Mouse (Mus musculus) MEL (cell line): Measurements from ENCODE around the gene Maml2. TPM values are rescaled to one million over a fixed set of nuclear protein-coding genes. Genes with fewer than 3 reads are reported as not detected.

ENCODE experiments used
- DNase-seq: peaks from one replicate; pipeline ENCODE4 v3.0.0; 2011; ENCODE audit warnings: low read depth, low spot score
- H3K27ac ChIP-seq: 2 replicates; pipeline ENCODE4 v1.5.1; 2012; ENCODE audit warnings: low read depth, mild to moderate bottlenecking, control low read depth, low read length, moderate library complexity; ENCODE audit not compliant: control insufficient read depth
- H3K27me3 ChIP-seq, 2 experiments: fragments of 150-350 bp in 1 of 2; sonication (generic) in 1 of 2; 2 replicates each; pipeline ENCODE4 v1.6.1; 2012; ENCODE audit warnings: low read length in 2 of 2, mild to moderate bottlenecking in 2 of 2, improper control_type of control experiment in 1 of 2, moderate library complexity in 1 of 2; ENCODE audit not compliant: insufficient read depth in 2 of 2, control insufficient read depth in 1 of 2
- H3K36me3 ChIP-seq, 2 experiments: 2 replicates each; pipeline ENCODE4 v1.6.1; 2012 to 2014; ENCODE audit warnings: low read length in 2 of 2, improper control_type of control experiment in 1 of 2, inconsistent platforms in 1 of 2, mild to moderate bottlenecking in 1 of 2; ENCODE audit not compliant: insufficient read depth in 2 of 2, control insufficient read depth in 1 of 2
- H3K4me1 ChIP-seq, 2 experiments: fragments of 150-350 bp in 1 of 2; sonication (generic) in 1 of 2; 2 replicates each; pipeline ENCODE4 v1.6.1; 2012; ENCODE audit warnings: low read length in 2 of 2, improper control_type of control experiment in 1 of 2, mild to moderate bottlenecking in 1 of 2; ENCODE audit not compliant: insufficient read depth in 2 of 2, control insufficient read depth in 1 of 2
- H3K4me3 ChIP-seq, 2 experiments: fragments of 150-350 bp in 1 of 2; sonication (generic) in 1 of 2; 2 replicates each; pipeline ENCODE4 v1.5.1; 2012; ENCODE audit warnings: low read depth in 2 of 2, low read length in 2 of 2, mild to moderate bottlenecking in 2 of 2, moderate library complexity in 2 of 2, control low read depth in 1 of 2, improper control_type of control experiment in 1 of 2; ENCODE audit not compliant: control insufficient read depth in 1 of 2, insufficient read depth in 1 of 2
- H3K79me2 ChIP-seq: 2 replicates; pipeline ENCODE4 v1.6.1; 2012; ENCODE audit warnings: mild to moderate bottlenecking, low read length, moderate library complexity; ENCODE audit not compliant: control insufficient read depth, poor library complexity, insufficient read depth
- H3K9ac ChIP-seq: 2 replicates; pipeline ENCODE4 v1.6.1; 2012; ENCODE audit warnings: low read depth, mild to moderate bottlenecking, control low read depth, low read length, moderate library complexity; ENCODE audit not compliant: control insufficient read depth, poor library complexity, severe bottlenecking
- H3K9me3 ChIP-seq: fragments of 150-350 bp; sonication (generic); replicated peaks from 2 replicates; pipeline ENCODE4 v1.6.1; 2012; ENCODE audit warnings: mild to moderate bottlenecking, low read length, improper control_type of control experiment, moderate library complexity; ENCODE audit not compliant: insufficient read depth
- BHLHE40 ChIP-seq: IDR thresholded peaks from 2 replicates; pipeline ENCODE4 v1.6.1; 2012; ENCODE audit warnings: low read depth, mild to moderate bottlenecking, inconsistent platforms, low read length, improper control_type of control experiment, borderline replicate concordance
- CTCF ChIP-seq, 3 experiments: IDR thresholded peaks in 2 of 3; conservative IDR thresholded peaks in 1 of 3; 2 replicates each; pipeline ENCODE4 v1.5.1; 2011 to 2012; ENCODE audit warnings: low read length in 3 of 3, low read depth in 2 of 3, mild to moderate bottlenecking in 2 of 3, improper control_type of control experiment in 1 of 3, inconsistent platforms in 1 of 3, mixed read lengths in 1 of 3, moderate library complexity in 1 of 3; ENCODE audit not compliant: control insufficient read depth in 1 of 3, insufficient read depth in 1 of 3, poor library complexity in 1 of 3, severe bottlenecking in 1 of 3
- ELF1 ChIP-seq: IDR thresholded peaks from 2 replicates; pipeline ENCODE4 v1.6.1; 2014; ENCODE audit warnings: low read depth, mild to moderate bottlenecking, inconsistent platforms, low read length, improper control_type of control experiment, moderate library complexity
- MAFK ChIP-seq: IDR thresholded peaks from 2 replicates; pipeline ENCODE4 v1.6.1; 2011; ENCODE audit warnings: low read depth, mild to moderate bottlenecking, low read length, improper control_type of control experiment, borderline replicate concordance
- MAX ChIP-seq: IDR thresholded peaks from 2 replicates; pipeline ENCODE4 v1.6.1; 2011; ENCODE audit warnings: low read length, improper control_type of control experiment
- MYC ChIP-seq: IDR thresholded peaks from 2 replicates; pipeline ENCODE4 v1.6.1; 2011; ENCODE audit warnings: low read depth, mild to moderate bottlenecking, low read length, improper control_type of control experiment, moderate library complexity
- NELFE ChIP-seq: IDR thresholded peaks from 2 replicates; pipeline ENCODE4 v1.6.1; 2011; ENCODE audit warnings: low read depth, low read length, improper control_type of control experiment
- NRF1 ChIP-seq: IDR thresholded peaks from 2 replicates; pipeline ENCODE4 v1.6.1; 2014; ENCODE audit warnings: low read depth, mild to moderate bottlenecking, inconsistent platforms, low read length, improper control_type of control experiment, moderate library complexity; ENCODE audit not compliant: poor library complexity, insufficient read depth, severe bottlenecking
- SMC3 ChIP-seq: IDR thresholded peaks from 2 replicates; pipeline ENCODE4 v1.6.1; 2011; ENCODE audit warnings: low read depth, low read length, improper control_type of control experiment
- USF2 ChIP-seq, 2 experiments: IDR thresholded peaks; 2 replicates each; pipeline ENCODE4 v1.6.1; 2011 to 2012; ENCODE audit warnings: improper control_type of control experiment in 2 of 2, low read length in 2 of 2, borderline replicate concordance in 1 of 2, inconsistent platforms in 1 of 2, low read depth in 1 of 2, mild to moderate bottlenecking in 1 of 2; ENCODE audit not compliant: insufficient read depth in 1 of 2
- ZMIZ1 ChIP-seq: IDR thresholded peaks from 2 replicates; pipeline ENCODE4 v1.6.1; 2012; ENCODE audit warnings: low read depth, mild to moderate bottlenecking, inconsistent platforms, low read length, improper control_type of control experiment, moderate library complexity
- ZNF384 ChIP-seq: IDR thresholded peaks from 2 replicates; pipeline ENCODE4 v1.6.1; 2012; ENCODE audit warnings: low read depth, mild to moderate bottlenecking, inconsistent platforms, low read length, improper control_type of control experiment
- polyA plus RNA-seq, 2 experiments: library from polyadenylated mRNA; stranded (reverse) in 1 of 2; unstranded in 1 of 2; fragments of >175 nt in 1 of 2; fragments of >200 nt in 1 of 2; gene quantifications; 2 replicates each; pipeline versions ENCODE4 v1.2.1 to v1.2.4; 2012; ENCODE audit warnings: low replicate concordance in 2 of 2, low read depth in 1 of 2; ENCODE audit not compliant: insufficient read length in 2 of 2, insufficient read depth in 1 of 2, missing spikeins in 1 of 2
- total RNA-seq: library from RNA; depleted of rRNA; stranded (reverse); fragments of 300-350 nt; gene quantifications from 2 replicates; pipeline ENCODE4 v1.2.3, GENCODE M21; 2012

The Maml2 gene
- total and polyA plus RNA-seq, 3 experiments, result 0.08 to 0.47 TPM; not detected in 1

DNA sequence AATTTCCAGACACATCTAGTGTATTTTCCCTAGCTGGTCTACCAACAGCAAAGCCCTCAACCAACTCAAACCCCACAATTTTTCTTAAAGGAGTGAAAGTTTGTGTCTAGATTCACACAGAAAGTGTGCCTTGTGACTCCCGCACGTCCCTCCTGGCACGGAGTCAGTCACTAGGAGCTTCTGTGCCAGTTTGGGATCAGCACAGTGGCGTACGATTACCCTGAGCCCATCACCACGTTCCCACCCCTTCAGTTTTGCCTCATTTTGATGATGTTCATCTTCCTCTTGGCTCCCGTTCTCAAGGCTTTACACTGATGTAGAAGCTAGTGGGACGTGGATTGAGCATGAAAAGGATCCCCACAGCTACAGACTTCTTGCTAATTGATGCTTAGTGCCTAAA, 314.6 kb downstream of the Maml2 start:
- TF ChIP-seq ZMIZ1, result no peak
- no peak for TF ChIP-seq MAFK
- TF ChIP-seq ELF1, result no peak
- no peak for TF ChIP-seq USF2 (IDR thresholded peaks at IDR 0.05; ENCODE audit: borderline replicate concordance in 1 of 2, insufficient read depth in 1 of 2, low read depth in 1 of 2, low read length in 2 of 2)
- no peak for TF ChIP-seq ZNF384
- TF ChIP-seq NRF1, result no peak
- TF ChIP-seq SMC3, result no peak
- TF ChIP-seq CTCF (IDR thresholded peaks at IDR 0.05 in 2 of 3, conservative IDR thresholded peaks at IDR 0.05 in 1 of 3; ENCODE audit: control insufficient read depth in 1 of 3, insufficient read depth in 1 of 3, low read depth in 2 of 3, low read length in 3 of 3, poor library complexity in 1 of 3, severe bottlenecking in 1 of 3), result no peak
- no peak for DNase-seq
- no peak overlapping the region for H3K4me3 ChIP-seq
- no peaks in the 10 kb centered on the region for H3K79me2 ChIP-seq
- no peaks in the 10 kb centered on the region for H3K36me3 ChIP-seq
- no peaks in the 10 kb centered on the region for H3K9me3 ChIP-seq
- H3K9ac ChIP-seq, result no peak overlapping the region
- H3K27ac ChIP-seq, result no peak overlapping the region
- H3K27me3 ChIP-seq, result no peaks in the 10 kb centered on the region
- H3K4me1 ChIP-seq, result no peaks in the 10 kb centered on the region

DNA sequence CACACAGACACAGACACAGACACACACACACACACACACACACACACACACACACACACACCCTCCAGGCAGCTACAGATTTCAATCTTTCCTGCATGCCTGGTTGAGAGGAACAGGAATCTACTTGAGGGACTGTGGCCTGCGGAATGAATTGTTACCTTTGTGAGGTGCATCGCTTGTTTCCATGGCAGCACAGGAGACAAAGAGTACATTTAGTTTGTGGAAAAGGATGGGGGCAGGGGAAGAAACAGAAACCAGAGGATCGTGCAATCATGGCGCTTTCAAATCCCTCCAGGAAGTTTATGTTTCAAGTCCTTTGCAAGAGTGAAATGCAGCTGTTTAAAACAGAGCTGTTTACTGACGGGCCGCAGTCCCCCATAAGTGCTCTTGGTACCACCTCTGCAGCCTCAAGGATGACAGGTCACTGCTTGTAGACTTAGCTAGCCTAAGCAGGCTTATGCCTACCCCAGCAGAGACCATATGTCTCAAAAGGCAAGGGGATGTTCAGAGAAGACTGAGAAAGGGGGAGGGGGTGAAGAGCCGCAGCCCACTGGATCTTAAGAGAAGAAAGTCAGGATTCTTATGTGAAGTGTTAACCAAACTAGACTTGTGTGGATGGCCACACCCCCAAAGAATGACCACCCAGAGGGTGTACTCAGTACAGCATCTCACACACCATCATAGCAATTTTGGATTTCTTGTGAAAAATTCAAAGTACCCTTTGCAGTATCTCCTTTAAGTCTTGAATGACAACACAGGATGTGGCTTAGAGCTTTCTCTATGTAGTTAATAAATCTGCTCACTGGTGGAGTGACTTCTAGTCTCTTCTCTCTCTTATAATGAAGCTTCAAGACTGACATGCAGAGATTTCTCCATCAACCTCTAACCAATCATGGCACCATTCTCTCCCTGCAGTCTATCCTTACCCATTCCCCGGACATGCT, 315.8 kb downstream of the Maml2 start:
- no peaks in the 10 kb centered on the region for H3K4me1 ChIP-seq
- H3K36me3 ChIP-seq, result no peaks in the 10 kb centered on the region
- H3K4me3 ChIP-seq, result no peak overlapping the region
- no peaks in the 10 kb centered on the region for H3K9me3 ChIP-seq
- no peak overlapping the region for H3K9ac ChIP-seq
- no peak overlapping the region for H3K27ac ChIP-seq
- no peak for TF ChIP-seq NELFE
- TF ChIP-seq BHLHE40, result no peak
- no peak for TF ChIP-seq MYC
- TF ChIP-seq USF2 (IDR thresholded peaks at IDR 0.05; ENCODE audit: borderline replicate concordance in 1 of 2, insufficient read depth in 1 of 2, low read depth in 1 of 2, low read length in 2 of 2), result no peak
- no peak for TF ChIP-seq ELF1
- TF ChIP-seq MAX, result no peak
- H3K79me2 ChIP-seq, result no peaks in the 10 kb centered on the region
- no peaks in the 10 kb centered on the region for H3K27me3 ChIP-seq
- no peak for DNase-seq
